Mouse (Mus musculus) lung, adult 2 months (tissue): ENCODE measurements around the gene Col1a2.

Source experiments
- CTCF ChIP-seq: fragments of 200-500 bp; IDR thresholded peaks from 2 replicates; pipeline ENCODE4 v1.5.1; 2011; ENCODE audit warnings: mild to moderate bottlenecking, low read length, control low read depth; ENCODE audit not compliant: insufficient read depth
- POLR2A ChIP-seq: fragments of 200-500 bp; IDR thresholded peaks from 2 replicates; pipeline ENCODE4 v1.6.1; 2011; ENCODE audit warnings: low read depth, mild to moderate bottlenecking, control low read depth, low read length, borderline replicate concordance; ENCODE audit errors: extremely low read depth

- no peak for TF ChIP-seq POLR2A
- TF ChIP-seq CTCF, result no peak
Measured at GRCm38 (mm10) chr6:4549846-4550548, 45.4 kb downstream of the Col1a2 start.
